Mouse (Mus musculus): ENCODE results near the gene Mpped2. TPM values are rescaled to one million over a fixed set of nuclear protein-coding genes. Genes with fewer than 3 reads are reported as not detected.

Gene Mpped2
- polyA plus RNA-seq, 1 experiment = not detected

GRCm38 (mm10) chr2:106691753-106692363 lies 1.2 kb upstream of the Mpped2 start:
- H3K36me3 ChIP-seq (ENCODE audit: control insufficient read depth, insufficient read depth) = no peaks in the 10 kb centered on the region
- no peak for TF ChIP-seq POLR2AphosphoS2 (IDR thresholded peaks at IDR 0.05; ENCODE audit: insufficient read length, low read depth)
- TF ChIP-seq SRF (IDR thresholded peaks at IDR 0.05; ENCODE audit: control insufficient read depth, insufficient read length, low read depth) = no peak
- TF ChIP-seq MYOG (IDR thresholded peaks at IDR 0.05; ENCODE audit: control insufficient read depth in 1 of 3, insufficient read depth in 1 of 3, insufficient read length in 2 of 3, low read depth in 2 of 3) = no peak
- no peak for TF ChIP-seq TCF3 (IDR thresholded peaks at IDR 0.05; ENCODE audit: insufficient read length, low read depth)
- no peak for TF ChIP-seq E2F4 (IDR thresholded peaks at IDR 0.05; ENCODE audit: insufficient read depth)
- no peak for TF ChIP-seq MYOD1 (IDR thresholded peaks at IDR 0.05; ENCODE audit: control insufficient read depth in 1 of 3, insufficient read length in 2 of 3, low read depth in 2 of 3)
- TF ChIP-seq REST (IDR thresholded peaks at IDR 0.05; ENCODE audit: insufficient read depth, insufficient read length) = no peak
- TF ChIP-seq USF1 (IDR thresholded peaks at IDR 0.05; ENCODE audit: low read depth) = no peak
- no peak for TF ChIP-seq MAX (IDR thresholded peaks at IDR 0.05; ENCODE audit: low read depth)
- TF ChIP-seq TCF12 (IDR thresholded peaks at IDR 0.05; ENCODE audit: insufficient read depth, poor library complexity, severe bottlenecking) = no peak
- TF ChIP-seq POLR2A (IDR thresholded peaks at IDR 0.05; ENCODE audit: insufficient read length, low read depth) = no peak
- TF ChIP-seq CEBPB (IDR thresholded peaks at IDR 0.05; ENCODE audit: insufficient read depth, poor library complexity, severe bottlenecking) = no peak
- H3K4me3 ChIP-seq = no peak overlapping the region
- H3K4me2 ChIP-seq (ENCODE audit: low read depth) = no peak overlapping the region
- H3ac ChIP-seq (ENCODE audit: control insufficient read depth, insufficient read length) = no peak overlapping the region
- H3K79me2 ChIP-seq (ENCODE audit: control insufficient read depth, insufficient read depth) = no peaks in the 10 kb centered on the region
- H3K27me3 ChIP-seq (ENCODE audit: control insufficient read depth, insufficient read depth, insufficient read length) = peaks cover 11% of the 10 kb centered on the region

- Histone ChIP-seq H3K4me2 (ENCODE audit: low read depth) (no peak overlapping the region), H3K4me3 (no peak overlapping the region), H3K27me3 (ENCODE audit: control insufficient read depth, insufficient read depth, insufficient read length) (peaks cover 11% of the 10 kb centered on the region), H3K36me3 (ENCODE audit: control insufficient read depth, insufficient read depth) (no peaks in the 10 kb centered on the region), H3K79me2 (ENCODE audit: control insufficient read depth, insufficient read depth) (no peaks in the 10 kb centered on the region), H3ac (ENCODE audit: control insufficient read depth, insufficient read length) (no peak overlapping the region)
- TF ChIP-seq CEBPB (IDR thresholded peaks at IDR 0.05; ENCODE audit: insufficient read depth, poor library complexity, severe bottlenecking) (no peak), MAX (IDR thresholded peaks at IDR 0.05; ENCODE audit: low read depth) (no peak), E2F4 (IDR thresholded peaks at IDR 0.05; ENCODE audit: insufficient read depth) (no peak)
Measured at GRCm38 (mm10) chr2:106692405-106692782, 675 bp upstream of the Mpped2 start.

GRCm38 (mm10) chr2:106693702-106694566 lies 865 bp downstream of the Mpped2 start:
- Histone ChIP-seq H3ac (ENCODE audit: control insufficient read depth, insufficient read length) (no peak overlapping the region), H3K4me2 (ENCODE audit: low read depth) (no peak overlapping the region), H3K36me3 (ENCODE audit: control insufficient read depth, insufficient read depth) (no peaks in the 10 kb centered on the region), H3K79me2 (ENCODE audit: control insufficient read depth, insufficient read depth) (no peaks in the 10 kb centered on the region), H3K27me3 (ENCODE audit: control insufficient read depth, insufficient read depth, insufficient read length) (peaks cover 11% of the 10 kb centered on the region), H3K4me3 (no peak overlapping the region)
- TF ChIP-seq SRF (IDR thresholded peaks at IDR 0.05; ENCODE audit: control insufficient read depth, insufficient read length, low read depth) = no peak

GRCm38 (mm10) chr2:106694567-106694885 lies 1.5 kb downstream of the Mpped2 start:
- H3K36me3 ChIP-seq (ENCODE audit: control insufficient read depth, insufficient read depth) = no peaks in the 10 kb centered on the region
- TF ChIP-seq MYOG (IDR thresholded peaks at IDR 0.05; ENCODE audit: control insufficient read depth in 1 of 3, insufficient read depth in 1 of 3, insufficient read length in 2 of 3, low read depth in 2 of 3) (no peak), MAX (IDR thresholded peaks at IDR 0.05; ENCODE audit: low read depth) (no peak), TCF12 (IDR thresholded peaks at IDR 0.05; ENCODE audit: insufficient read depth, poor library complexity, severe bottlenecking) (no peak), POLR2AphosphoS2 (IDR thresholded peaks at IDR 0.05; ENCODE audit: insufficient read length, low read depth) (no peak), MYOD1 (IDR thresholded peaks at IDR 0.05; ENCODE audit: control insufficient read depth in 1 of 3, insufficient read length in 2 of 3, low read depth in 2 of 3) (no peak), TCF3 (IDR thresholded peaks at IDR 0.05; ENCODE audit: insufficient read length, low read depth) (no peak)
- no peaks in the 10 kb centered on the region for H3K79me2 ChIP-seq (ENCODE audit: control insufficient read depth, insufficient read depth)
- no peak overlapping the region for H3K4me3 ChIP-seq
- H3ac ChIP-seq (ENCODE audit: control insufficient read depth, insufficient read length) = no peak overlapping the region
- no peak overlapping the region for H3K4me2 ChIP-seq (ENCODE audit: low read depth)
- peaks cover 11% of the 10 kb centered on the region for H3K27me3 ChIP-seq (ENCODE audit: control insufficient read depth, insufficient read depth, insufficient read length)

DNA sequence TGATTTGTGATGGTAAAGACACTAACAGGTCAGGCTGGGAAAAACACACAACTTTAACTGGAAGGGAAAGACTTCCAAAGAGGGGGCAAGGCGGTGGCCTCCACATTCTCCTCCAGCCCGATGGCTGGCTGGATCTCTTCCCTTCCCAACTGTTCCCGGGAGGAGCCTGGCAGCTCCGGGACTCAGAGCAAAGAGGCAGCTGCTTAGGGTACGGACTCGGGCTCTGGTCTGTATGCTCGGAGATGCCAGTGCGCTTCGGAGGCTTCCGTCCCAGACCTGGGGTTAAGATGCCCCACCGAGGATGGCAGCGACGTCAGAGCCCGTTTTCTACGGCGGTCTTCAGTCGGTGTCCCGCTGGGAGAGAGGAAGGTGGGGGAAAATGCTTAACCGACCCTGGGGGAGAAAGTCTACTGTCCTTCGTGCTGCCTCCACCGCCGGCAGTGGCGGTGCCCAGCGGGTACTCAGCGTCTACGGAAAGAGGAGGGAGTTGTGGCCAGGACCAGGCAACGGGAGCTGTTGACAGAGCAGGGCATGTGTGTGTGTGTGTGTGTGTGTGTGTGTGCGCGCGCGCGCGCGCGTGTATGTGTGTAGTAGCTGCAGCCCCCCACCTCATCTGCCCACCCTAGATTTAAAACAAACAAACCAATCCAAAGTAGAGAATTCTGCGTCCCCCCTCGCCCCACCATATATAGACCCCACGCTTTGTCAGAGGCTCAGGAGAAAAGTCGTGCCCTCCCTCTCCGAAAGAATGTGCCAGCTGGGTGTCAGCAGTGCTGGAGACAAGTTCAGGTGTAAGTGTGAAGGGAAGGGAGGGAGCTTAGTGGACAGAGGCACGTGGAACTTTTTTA lies 2.0 kb downstream of the Mpped2 start:
- Histone ChIP-seq H3K4me3 (no peak overlapping the region), H3ac (ENCODE audit: control insufficient read depth, insufficient read length) (no peak overlapping the region), H3K4me2 (ENCODE audit: low read depth) (no peak overlapping the region), H3K79me2 (ENCODE audit: control insufficient read depth, insufficient read depth) (no peaks in the 10 kb centered on the region), H3K36me3 (ENCODE audit: control insufficient read depth, insufficient read depth) (no peaks in the 10 kb centered on the region), H3K27me3 (ENCODE audit: control insufficient read depth, insufficient read depth, insufficient read length) (peaks cover 11% of the 10 kb centered on the region)
- TF ChIP-seq MYOG (IDR thresholded peaks at IDR 0.05; ENCODE audit: control insufficient read depth in 1 of 3, insufficient read depth in 1 of 3, insufficient read length in 2 of 3, low read depth in 2 of 3) (no peak), REST (IDR thresholded peaks at IDR 0.05; ENCODE audit: insufficient read depth, insufficient read length) (no peak), TCF3 (IDR thresholded peaks at IDR 0.05; ENCODE audit: insufficient read length, low read depth) (no peak), POLR2A (IDR thresholded peaks at IDR 0.05; ENCODE audit: insufficient read length, low read depth) (no peak)

Data from myocyte (in vitro differentiated cells).